Mouse (Mus musculus): ENCODE measurements around the gene 1700042G07Rik.

GRCm38 (mm10) chr4:116175711-116176542 lies 2.8 kb downstream of the 1700042G07Rik start:
- TF ChIP-seq TAL1 (IDR thresholded peaks at IDR 0.05; ENCODE audit: low read length) (no peak), GATA1 (IDR thresholded peaks at IDR 0.05; ENCODE audit: low read length) (no peak)
